Mouse (Mus musculus) hematopoietic stem cell, adult 5-6 weeks (primary cell): ENCODE results near the gene Mmd2. TPM values are rescaled to one million over a fixed set of nuclear protein-coding genes. Genes with fewer than 3 reads are reported as not detected.
A peak's percentile ranks its signal among the peaks of the same experiment; 100 is the strongest.

Experiments
- ATAC-seq, 2 experiments: fragments of 125-278 bp in 1 of 2; replicated peaks in 1 of 2; 2 replicates each; pipeline ENCODE4 v1.8.0; 2016 to 2017; ENCODE audit warnings: inconsistent platforms in 2 of 2, mild to moderate bottlenecking in 2 of 2, moderate number of reproducible peaks in 2 of 2, low read depth in 1 of 2, moderate TSS enrichment in 1 of 2; ENCODE audit not compliant: low FRiP score in 2 of 2, poor library complexity in 2 of 2, severe bottlenecking in 2 of 2, insufficient read depth in 1 of 2, low TSS enrichment in 1 of 2
- total RNA-seq: library from RNA; stranded (forward); fragments of 172-1452, 232-1000 nt; gene quantifications from 2 replicates; pipeline ENCODE4 v1.2.3, GENCODE M21; 2017

Gene Mmd2
- not detected in 2 replicates for total RNA-seq

GRCm38 (mm10) chr5:142608259-142608988, at the start of gene Mmd2:
Mmd2 (minus strand) TSS chr5:142608800.
- no peak for ATAC-seq

- ATAC-seq: no peak
Observed at GRCm38 (mm10) chr5:142652266-142652665, 43.7 kb upstream of the Mmd2 start.

GRCm38 (mm10) chr5:142650794-142651497, 42.3 kb upstream of the Mmd2 start:
- no peak for ATAC-seq

- ATAC-seq: no peak
Observed at GRCm38 (mm10) chr5:142650390-142650789, 41.8 kb upstream of the Mmd2 start.

- ATAC-seq: no peak
Observed at GRCm38 (mm10) chr5:142649460-142650050, 41.0 kb upstream of the Mmd2 start.

- ATAC-seq: no peak
Observed at GRCm38 (mm10) chr5:142648162-142648561, 39.6 kb upstream of the Mmd2 start.

- ATAC-seq: no peak
Observed at GRCm38 (mm10) chr5:142641331-142642051, 32.9 kb upstream of the Mmd2 start.

- no peak for ATAC-seq
Observed at GRCm38 (mm10) chr5:142640088-142640487, 31.5 kb upstream of the Mmd2 start.

- peak in 1 of 2 experiments; percentile 43; a peak in 1 of 4 replicates for ATAC-seq
Observed at GRCm38 (mm10) chr5:142637823-142638222, 29.2 kb upstream of the Mmd2 start.

GRCm38 (mm10) chr5:142630224-142630623, 21.6 kb upstream of the Mmd2 start:
- peak in 1 of 2 experiments; percentile 40; a peak in 1 of 4 replicates for ATAC-seq

- no peak for ATAC-seq
Observed at GRCm38 (mm10) chr5:142629663-142630025, 21.0 kb upstream of the Mmd2 start.

- ATAC-seq: peak; percentile 93 to 94
Observed at GRCm38 (mm10) chr5:142628726-142629662, 20.4 kb upstream of the Mmd2 start.

- no peak for ATAC-seq
Observed at GRCm38 (mm10) chr5:142627398-142627797, 18.8 kb upstream of the Mmd2 start, which contains the start of gene Wipi2. Wipi2 (plus strand) TSS chr5:142627698.

- ATAC-seq: no peak
Observed at GRCm38 (mm10) chr5:142623080-142623479, 14.5 kb upstream of the Mmd2 start.

GRCm38 (mm10) chr5:142622134-142622533, 13.5 kb upstream of the Mmd2 start:
- no peak for ATAC-seq

GRCm38 (mm10) chr5:142621421-142621820, 12.8 kb upstream of the Mmd2 start:
- no peak for ATAC-seq

- ATAC-seq: peak in 1 of 2 experiments; percentile 53; a peak in 1 of 4 replicates
Observed at GRCm38 (mm10) chr5:142619866-142620265, 11.3 kb upstream of the Mmd2 start.
